Mouse (Mus musculus) cerebellum, adult 11-12 months (tissue): ENCODE measurements around the gene Disp1.

ENCODE experiments used
- DNase-seq: peaks from one replicate; pipeline ENCODE4 v3.0.0; 2022

Disp1 gene

DNA sequence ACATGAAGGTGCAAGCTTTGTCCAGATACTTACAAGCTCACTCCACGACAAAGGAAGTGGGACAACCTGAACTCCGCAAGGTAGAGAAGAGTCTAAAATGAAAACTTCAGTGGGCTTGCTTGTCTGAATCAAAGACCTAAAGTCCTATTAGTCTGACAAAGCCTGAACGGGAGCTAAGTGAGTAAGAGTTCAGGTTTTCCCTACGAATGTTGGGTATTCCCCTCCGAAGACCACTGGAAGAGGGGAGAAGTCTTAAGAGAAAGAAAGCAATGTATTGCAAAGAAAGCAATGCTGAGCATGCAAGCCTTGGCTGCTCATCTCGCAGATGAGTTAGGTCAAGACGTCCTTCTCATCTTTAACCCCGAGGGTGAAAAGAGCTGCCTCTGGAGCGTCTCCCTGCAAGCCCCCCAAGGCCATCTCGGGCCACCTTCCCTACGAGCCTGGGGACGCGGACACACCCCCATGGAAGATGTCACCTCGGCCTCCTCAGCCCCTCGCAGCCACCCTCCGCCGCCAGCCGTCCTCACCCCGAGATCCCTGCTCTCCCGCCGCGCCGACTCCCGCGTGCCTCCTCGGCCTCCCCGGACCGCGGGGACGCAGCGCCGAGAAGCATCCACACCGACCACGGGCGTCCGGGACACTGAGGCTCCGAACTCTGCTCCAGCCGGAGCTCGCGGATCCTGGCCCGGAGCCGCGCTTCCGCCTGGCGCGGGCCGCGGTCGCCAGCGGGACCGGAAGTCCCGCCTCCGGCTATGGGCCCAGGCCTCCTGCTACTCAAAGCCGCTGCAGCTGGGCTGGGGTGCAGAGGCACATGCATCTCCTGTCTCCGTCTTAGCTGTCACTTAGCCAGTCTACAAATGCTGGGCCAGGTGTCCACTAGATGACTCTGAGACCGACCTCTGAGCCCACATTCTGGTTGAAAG lies at the start of gene Disp1:
TSS of gene Disp1 (minus strand) at position 727 of the 923 bp plus-strand sequence.
- DNase-seq, result peak; percentile 35

GRCm38 (mm10) chr1:183267666-183268065 lies 46.3 kb upstream of the Disp1 start:
- no peak for DNase-seq

- no peak for DNase-seq
Observed at GRCm38 (mm10) chr1:183265921-183266467, 44.7 kb upstream of the Disp1 start.

GRCm38 (mm10) chr1:183264145-183265008 lies 43.1 kb upstream of the Disp1 start:
- DNase-seq, result no peak

DNA sequence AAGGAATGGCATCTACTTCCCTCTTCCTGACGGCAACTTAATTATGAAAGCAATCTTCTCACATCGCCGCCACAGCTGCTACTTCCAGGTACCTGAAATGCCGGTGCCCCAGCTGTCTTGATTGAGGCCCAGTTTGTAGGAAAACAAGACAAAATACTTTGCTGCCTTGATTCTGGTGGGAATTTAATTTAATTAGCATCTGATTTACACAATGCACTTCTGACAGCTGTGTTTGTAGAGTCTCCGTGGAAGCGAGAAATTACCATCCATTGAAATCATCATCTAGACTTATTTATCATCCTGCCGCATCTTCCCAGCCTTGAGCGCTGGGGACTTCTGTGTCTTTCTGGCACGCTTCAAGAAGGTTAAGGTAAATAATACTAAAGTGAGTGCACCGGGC lies 31.3 kb upstream of the Disp1 start:
- DNase-seq, result no peak

- no peak for DNase-seq
Observed at GRCm38 (mm10) chr1:183251818-183252217, 30.5 kb upstream of the Disp1 start.

DNA sequence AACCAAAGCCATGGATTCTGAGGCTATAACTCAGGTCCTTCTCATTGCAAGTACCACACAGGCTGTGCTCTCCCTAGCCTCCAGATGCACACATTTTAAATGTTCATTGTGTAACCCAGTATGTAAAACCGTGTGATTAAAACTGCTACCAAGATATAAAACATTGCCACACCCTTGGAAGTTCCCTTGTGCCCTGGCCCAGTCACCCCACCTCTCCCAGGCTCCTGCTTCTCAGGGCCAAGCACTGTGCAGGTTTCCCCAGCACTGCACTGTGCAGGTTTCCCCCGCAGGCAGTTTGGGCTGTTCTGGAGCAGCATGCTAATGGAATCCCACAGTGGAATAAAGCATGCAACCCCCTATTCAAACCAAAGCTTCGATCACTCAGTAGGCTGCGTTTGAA lies 29.3 kb upstream of the Disp1 start:
- no peak for DNase-seq

DNA sequence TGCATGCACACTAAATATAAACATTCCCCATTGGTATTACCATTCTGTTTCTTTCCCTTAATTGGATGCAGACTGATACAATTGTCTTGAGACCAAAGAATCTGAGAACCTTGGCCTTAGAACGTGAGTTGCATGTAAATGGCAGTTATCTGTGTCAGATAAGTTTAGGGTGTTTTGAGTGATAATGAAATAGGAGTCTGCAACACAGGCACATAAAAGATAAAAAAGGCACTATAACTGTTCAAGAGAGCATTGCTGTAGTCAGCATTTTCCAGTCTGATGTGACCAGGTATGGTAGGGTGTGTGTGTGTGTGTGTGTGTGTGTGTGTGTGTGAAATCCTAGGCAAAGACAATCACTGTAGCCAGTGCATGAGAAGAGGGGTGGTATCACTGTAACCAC lies 26.8 kb upstream of the Disp1 start:
- DNase-seq, result no peak

DNA sequence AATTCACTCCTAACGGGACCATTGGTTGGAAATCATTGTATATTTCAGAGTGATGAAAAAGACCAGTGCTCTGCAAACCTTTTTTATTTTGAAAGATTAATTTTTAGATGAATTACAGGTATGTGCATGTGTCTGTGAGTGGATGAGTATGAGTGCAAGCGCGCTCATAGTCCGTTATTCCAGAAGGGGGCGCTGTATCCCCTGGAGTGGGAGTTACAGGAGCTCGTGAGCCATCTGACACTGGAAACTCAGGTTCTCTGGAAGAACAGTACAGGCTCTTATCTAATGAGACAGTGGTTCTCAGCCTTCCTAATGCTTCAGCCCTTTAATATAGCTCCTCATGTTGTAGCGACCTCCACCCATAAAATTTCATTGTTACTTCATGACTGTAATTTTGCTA lies 22.0 kb upstream of the Disp1 start:
- no peak for DNase-seq

DNA sequence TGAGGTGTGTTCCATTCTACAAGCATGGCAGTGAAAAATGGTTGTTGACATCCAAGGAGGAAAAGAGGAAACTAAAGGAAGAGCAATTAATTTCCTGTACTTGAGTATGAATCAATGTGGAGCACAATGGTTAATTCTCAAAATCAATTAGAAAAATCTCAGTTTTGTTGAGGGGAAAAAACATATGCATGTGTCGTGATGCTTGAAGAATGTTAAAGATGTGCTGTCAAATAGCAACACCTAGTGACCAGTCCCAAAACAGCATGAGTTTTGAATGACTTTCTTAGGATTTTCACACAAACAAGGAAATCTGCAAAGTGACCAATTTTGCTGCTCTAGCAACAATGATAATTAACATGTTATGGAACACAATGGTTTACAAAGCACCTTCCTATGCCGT lies 16.6 kb upstream of the Disp1 start:
- DNase-seq, result no peak

DNA sequence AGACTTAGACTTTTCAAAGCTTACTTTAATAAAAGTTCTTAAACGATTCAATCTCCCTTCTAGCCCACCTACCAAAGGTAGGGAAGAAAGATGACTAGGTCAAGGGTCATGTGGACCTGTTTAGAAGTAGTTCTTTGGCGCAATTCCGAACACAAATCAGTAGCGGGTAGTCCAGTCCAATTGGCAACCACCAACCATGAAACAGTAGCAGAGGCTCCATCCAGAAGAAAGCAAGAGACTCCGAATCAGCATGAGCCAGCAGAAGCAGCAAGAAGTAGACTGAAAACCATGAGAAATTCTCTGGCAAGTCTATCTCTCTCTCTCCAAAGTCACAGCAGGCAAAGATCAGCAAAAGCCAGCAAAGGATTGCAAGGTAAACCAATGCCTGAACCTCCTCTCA lies 15.1 kb upstream of the Disp1 start:
- no peak for DNase-seq

- DNase-seq, result no peak
Observed at GRCm38 (mm10) chr1:183233679-183234174, 12.4 kb upstream of the Disp1 start.

DNA sequence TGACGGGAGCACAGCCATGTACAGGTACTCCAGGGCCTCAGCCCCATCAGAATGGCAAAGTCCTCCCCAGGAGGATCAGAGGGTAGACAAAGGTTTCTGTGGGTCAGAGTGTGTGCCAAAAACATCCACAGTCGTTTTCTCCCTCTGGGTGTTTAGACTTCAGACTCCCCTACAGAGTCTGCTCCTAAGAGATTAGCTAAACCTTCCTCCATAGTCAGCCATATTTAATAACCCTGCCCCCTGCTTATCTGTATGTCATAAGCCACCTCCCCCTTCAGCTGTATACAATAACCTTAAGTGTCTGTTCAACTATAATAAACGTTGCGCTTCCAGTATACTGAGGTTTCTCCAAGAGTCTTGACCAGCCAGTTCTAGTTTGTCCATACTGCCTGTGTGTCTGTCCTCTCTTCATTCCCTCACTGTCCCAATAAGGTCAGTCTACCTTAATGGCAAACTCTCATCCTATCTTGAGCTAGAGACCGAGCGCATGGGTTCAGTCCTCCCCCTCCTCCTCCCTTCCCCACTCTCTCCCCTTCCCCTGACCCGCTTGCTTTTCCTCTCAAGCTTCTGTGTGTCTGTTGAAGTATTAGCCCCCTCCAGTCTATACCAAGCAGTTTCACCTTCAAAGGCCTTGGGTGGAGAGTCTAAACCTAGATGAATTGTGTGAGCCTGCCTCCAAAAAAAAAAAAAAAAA lies 11.8 kb upstream of the Disp1 start:
- no peak for DNase-seq

DNA sequence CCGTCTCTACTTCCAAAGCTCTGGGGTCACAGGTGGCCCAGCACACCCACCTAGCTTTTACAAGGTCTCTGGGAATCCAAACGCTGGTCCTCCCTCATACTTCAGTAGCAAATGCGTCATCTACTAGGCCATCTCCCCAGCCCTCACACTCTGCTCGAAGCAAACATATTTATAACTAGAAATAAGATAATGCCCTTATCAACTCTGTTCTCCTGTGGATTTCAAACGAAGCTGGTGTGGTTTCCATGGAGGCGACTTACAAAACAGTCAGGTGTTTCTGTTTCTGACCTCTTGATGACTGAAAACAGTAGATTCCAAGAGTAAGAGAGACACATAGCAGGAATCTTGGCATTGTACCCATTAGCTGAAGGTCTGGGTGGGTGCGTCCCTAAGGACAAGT lies 6.1 kb upstream of the Disp1 start:
- no peak for DNase-seq

GRCm38 (mm10) chr1:183219021-183219420 lies 2.3 kb downstream of the Disp1 start:
- DNase-seq, result no peak

GRCm38 (mm10) chr1:183216691-183217090 lies 4.6 kb downstream of the Disp1 start:
- no peak for DNase-seq

DNA sequence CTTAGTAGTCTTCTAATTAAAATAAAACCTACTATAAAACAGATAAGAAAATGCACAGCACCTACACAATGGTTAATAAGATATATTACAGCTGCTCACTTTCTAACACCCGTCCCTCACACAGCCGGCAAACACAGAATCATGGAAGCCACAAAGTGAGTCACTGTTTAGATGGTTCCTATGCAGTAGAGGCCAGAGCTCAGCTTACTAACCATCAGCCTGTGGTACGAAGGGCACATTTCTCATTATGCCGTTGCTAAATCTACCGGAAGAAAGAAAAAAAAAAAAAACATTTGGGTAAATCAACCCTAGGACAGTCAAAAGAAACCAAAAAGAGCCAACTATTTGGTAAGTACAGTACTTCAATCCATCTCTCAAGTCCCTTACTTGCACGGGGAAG lies 5.6 kb downstream of the Disp1 start:
- DNase-seq, result no peak

DNA sequence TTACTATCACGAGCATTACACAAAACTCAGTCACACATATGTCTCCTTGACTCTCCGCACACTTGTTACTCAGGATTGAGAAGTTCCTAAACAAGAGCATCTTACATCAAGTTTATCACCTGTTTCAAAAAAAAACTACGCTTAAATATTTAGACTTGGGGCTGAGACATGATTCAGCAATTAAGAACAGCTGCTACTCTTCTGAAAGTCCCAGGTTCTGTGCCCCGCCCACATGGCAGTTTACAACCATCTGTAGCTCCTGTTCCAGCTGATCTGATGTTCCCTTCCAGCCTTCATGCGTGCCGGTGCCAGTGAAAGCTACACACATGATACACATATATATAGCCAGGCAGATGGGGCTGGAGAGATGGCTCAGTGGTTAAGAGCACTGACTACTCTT lies 7.5 kb downstream of the Disp1 start:
- no peak for DNase-seq

- DNase-seq, result no peak
Observed at GRCm38 (mm10) chr1:183212757-183213211, 8.5 kb downstream of the Disp1 start.

GRCm38 (mm10) chr1:183210115-183210514 lies 11.2 kb downstream of the Disp1 start:
- DNase-seq, result no peak

GRCm38 (mm10) chr1:183207623-183208022 lies 13.7 kb downstream of the Disp1 start:
- DNase-seq, result no peak

DNA sequence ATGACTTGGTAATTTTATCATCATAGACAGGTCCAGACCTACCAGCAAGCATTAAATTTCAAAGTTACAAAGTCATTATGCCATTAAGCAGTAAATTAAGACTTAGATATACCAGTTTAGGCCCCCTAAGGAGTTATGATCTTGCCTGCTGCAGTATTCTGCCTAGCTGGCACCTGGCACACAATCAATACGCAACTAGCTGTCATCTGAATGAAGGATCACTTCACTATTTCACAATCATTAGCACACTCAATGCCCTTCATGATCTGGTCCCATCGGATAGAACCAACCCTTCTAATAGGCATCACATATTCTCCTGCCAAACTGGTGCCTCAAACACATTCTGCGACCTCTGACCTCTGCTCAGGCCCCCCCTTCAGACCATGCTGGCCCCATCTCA lies 14.2 kb downstream of the Disp1 start:
- no peak for DNase-seq

DNA sequence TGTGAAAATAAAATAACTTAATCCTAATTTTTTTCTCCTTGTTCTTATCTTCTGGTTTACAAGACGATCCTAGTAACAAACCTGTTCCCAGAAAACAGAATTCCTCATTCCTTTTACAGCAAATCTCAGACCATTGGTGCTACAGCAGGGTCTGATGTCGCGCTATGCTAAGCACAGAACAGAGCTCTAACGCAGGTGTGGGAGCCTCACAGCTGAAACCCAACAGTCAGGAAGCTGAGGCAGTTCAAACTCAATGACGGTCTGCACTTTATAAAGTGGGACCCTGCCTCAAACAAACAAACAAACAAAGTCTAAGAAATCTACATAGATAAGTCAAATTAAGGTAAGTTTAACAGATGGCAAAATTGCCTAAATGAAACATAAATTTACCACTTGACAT lies 20.4 kb downstream of the Disp1 start:
- no peak for DNase-seq
